Mouse (Mus musculus) forebrain, embryonic 15.5 days (tissue): ENCODE results near the gene Ogg1. TPM values are rescaled to one million over a fixed set of nuclear protein-coding genes. Genes with fewer than 3 reads are reported as not detected.

ENCODE experiments used
- ATAC-seq: fragments of 200-750 bp; cut with Nextera tagmentation; replicated peaks from 2 replicates; pipeline ENCODE4 v1.8.0; 2017; ENCODE audit warnings: mild to moderate bottlenecking, moderate TSS enrichment, moderate library complexity
- H3K27ac ChIP-seq: fragments of 300-500 bp; sonication (generic); replicated peaks from 2 replicates; pipeline ENCODE4 v1.5.1; 2015; ENCODE audit warnings: mild to moderate bottlenecking, inconsistent platforms
- H3K27me3 ChIP-seq: fragments of 300-500 bp; sonication (generic); 2 replicates; pipeline ENCODE4 v1.6.1; 2015; ENCODE audit warnings: inconsistent platforms
- H3K36me3 ChIP-seq: fragments of 300-500 bp; sonication (generic); 2 replicates; pipeline ENCODE4 v1.6.1; 2015; ENCODE audit warnings: mild to moderate bottlenecking, inconsistent platforms
- H3K4me1 ChIP-seq: fragments of 300-500 bp; sonication (generic); 2 replicates; pipeline ENCODE4 v1.6.1; 2015; ENCODE audit warnings: inconsistent platforms
- H3K4me2 ChIP-seq: fragments of 300-500 bp; sonication (generic); replicated peaks from 2 replicates; pipeline ENCODE4 v1.6.1; 2015; ENCODE audit warnings: mild to moderate bottlenecking, inconsistent platforms
- H3K4me3 ChIP-seq: fragments of 300-500 bp; sonication (generic); 2 replicates; pipeline ENCODE4 v1.5.1; 2015; ENCODE audit warnings: mild to moderate bottlenecking, inconsistent platforms
- H3K9ac ChIP-seq: fragments of 300-500 bp; sonication (generic); replicated peaks from 2 replicates; pipeline ENCODE4 v1.6.1; 2015; ENCODE audit warnings: mild to moderate bottlenecking, inconsistent platforms
- H3K9me3 ChIP-seq: fragments of 300-500 bp; sonication (generic); 2 replicates; pipeline ENCODE4 v1.6.1; 2016; ENCODE audit warnings: inconsistent platforms
- WGBS: fragments of 180-500 bp; shearing (Covaris S2); methylation state at CpG from one replicate; pipeline ENCODE4 v1.1.7; 2015; ENCODE audit warnings: mixed read lengths; 5-methylcytosine and 5-hydroxymethylcytosine counted together
- polyA plus RNA-seq: library from polyadenylated mRNA; unstranded; fragments of >200 nt; fragmentation: Nextera tagmentation; extraction: Ambion mirVana; gene quantifications from 2 replicates; pipeline ENCODE4 v1.2.1, GENCODE M21; 2015

The Ogg1 gene
- polyA plus RNA-seq, 1 experiment from 2014 or later, result 11.8 TPM

DNA sequence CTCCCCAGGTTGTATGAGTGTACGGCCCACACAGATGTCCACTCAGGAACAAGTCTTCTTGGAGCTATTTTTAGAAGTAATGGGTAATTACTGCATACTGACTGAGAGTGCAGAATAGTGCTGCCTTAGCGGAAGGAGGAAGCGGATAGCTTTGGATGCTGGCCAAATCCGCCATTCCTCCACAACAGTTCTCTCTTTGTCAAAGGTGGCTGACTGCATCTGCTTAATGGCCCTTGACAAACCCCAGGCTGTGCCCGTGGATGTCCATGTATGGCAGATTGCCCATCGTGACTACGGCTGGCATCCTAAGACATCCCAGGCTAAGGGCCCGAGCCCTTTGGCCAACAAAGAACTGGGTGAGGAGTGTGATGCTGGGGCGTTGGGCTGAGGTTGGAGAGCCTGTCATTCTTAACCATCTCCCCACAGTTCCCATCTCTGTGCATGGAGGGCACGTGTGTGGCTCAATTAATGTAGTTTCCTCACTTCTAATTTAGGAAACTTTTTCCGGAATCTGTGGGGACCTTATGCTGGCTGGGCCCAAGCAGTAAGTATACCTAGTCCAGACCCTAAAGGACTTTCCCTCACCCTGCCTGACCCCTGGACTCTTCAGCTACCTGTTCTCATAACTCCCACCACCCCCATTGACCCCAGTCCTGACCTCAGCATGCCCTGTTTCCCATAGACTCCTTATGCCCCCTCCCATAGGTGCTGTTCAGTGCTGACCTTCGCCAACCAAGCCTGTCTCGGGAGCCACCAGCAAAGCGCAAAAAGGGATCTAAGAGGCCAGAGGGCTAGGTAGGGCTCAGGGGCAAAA lies 6.6 kb downstream of the Ogg1 start:
- no peak overlapping the region for H3K4me3 ChIP-seq
- no peak overlapping the region for H3K4me2 ChIP-seq
- H3K27me3 ChIP-seq, result no peaks in the 10 kb centered on the region
- no peak overlapping the region for H3K9ac ChIP-seq
- 43% methylated on average over 14 of the region's 14 CpGs for WGBS
- H3K9me3 ChIP-seq, result no peaks in the 10 kb centered on the region
- ATAC-seq, result peak; percentile 62
- peaks cover 7% of the 10 kb centered on the region for H3K4me1 ChIP-seq
- peaks cover 43% of the 10 kb centered on the region for H3K36me3 ChIP-seq
- peak overlapping the region; percentile 71 for H3K27ac ChIP-seq

DNA sequence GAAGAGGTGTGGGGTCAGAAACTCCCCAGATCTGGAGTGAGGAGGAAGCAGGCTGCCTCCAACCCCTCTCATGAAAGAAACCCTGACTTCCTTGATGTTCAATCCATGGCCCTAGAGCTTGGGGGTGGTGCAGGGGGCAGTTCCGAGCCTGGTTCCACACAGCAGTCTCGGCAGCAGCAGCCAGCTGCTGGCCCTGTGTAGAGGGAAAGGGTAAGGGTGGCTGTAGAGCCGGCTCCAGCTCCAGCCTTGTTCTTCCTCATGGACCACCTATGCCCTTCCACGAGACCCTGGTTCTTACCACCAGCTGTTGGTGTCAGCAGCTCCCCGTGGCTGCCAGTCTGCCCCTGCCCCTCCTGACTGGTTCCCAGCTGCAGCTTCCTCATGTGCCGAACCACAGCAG lies 7.4 kb downstream of the Ogg1 start:
- WGBS, result 76% methylated on average over 6 of the region's 6 CpGs
- H3K4me1 ChIP-seq, result peaks cover 7% of the 10 kb centered on the region
- peaks cover 50% of the 10 kb centered on the region for H3K36me3 ChIP-seq
- H3K9ac ChIP-seq, result no peak overlapping the region
- H3K27me3 ChIP-seq, result no peaks in the 10 kb centered on the region
- H3K27ac ChIP-seq, result no peak overlapping the region
- no peak for ATAC-seq
- H3K4me2 ChIP-seq, result no peak overlapping the region
- no peaks in the 10 kb centered on the region for H3K9me3 ChIP-seq
- H3K4me3 ChIP-seq, result no peak overlapping the region

DNA sequence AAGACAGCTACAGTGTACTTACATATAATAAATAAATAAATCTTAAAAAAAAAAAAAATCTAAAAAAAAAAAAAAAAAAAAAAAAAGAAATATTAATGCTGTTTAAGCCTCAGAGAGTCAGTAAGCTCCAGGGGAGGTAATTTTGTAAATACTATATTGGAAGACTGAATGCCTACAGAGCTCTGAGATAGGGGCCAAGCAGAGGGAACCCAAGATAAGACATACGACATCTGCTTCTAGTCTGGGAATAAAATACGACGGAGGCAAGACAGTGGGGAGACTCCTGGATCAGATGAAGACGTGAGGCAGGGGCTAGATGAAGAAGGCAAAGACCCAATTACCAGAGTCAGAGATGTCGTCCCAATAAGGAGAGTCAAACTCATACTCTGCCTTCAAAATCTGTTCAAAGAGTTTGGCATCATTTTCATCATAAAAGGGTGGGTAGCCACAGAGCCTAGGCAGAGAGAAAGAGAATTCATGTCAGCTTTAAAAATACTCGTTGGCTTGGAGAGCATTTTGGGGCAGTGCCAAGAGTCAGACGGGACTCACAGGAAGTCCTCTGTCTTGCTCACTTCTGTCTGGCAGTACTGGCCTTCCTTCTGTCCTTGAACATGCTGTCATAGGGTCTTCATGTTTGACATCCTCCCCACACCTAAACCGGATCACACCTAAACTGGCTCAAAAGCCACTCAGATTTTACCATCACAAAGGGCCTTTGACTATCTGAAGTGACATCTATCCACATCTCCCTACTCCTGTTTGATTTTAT lies 10.3 kb downstream of the Ogg1 start:
- no peaks in the 10 kb centered on the region for H3K27me3 ChIP-seq
- no peak overlapping the region for H3K27ac ChIP-seq
- peaks cover 41% of the 10 kb centered on the region for H3K36me3 ChIP-seq
- H3K9me3 ChIP-seq, result no peaks in the 10 kb centered on the region
- H3K4me3 ChIP-seq, result no peak overlapping the region
- H3K4me1 ChIP-seq, result peaks cover 14% of the 10 kb centered on the region
- ATAC-seq, result no peak
- no peak overlapping the region for H3K9ac ChIP-seq
- H3K4me2 ChIP-seq, result no peak overlapping the region
- 64% methylated on average over 8 of the region's 8 CpGs for WGBS

DNA sequence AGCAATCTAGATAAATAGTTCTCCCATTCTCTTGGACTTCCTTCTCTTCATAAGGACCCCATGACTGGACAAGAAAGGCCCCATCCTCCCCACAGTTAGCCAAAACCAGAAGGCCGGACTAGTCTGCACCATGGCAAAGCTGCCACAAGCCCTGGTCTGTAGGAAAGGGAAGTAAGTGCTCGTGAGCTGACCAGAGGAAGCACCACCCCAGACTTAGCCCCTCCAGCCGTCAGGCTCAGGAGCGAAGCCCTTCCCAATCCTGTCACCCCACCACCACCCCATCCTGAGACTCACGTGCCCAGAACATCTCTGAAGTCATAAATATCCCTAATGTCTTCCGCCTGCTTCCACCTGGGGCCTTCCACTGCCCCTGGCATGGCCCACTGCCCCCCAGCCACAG lies 14.8 kb downstream of the Ogg1 start:
- Histone ChIP-seq H3K27me3 (no peaks in the 10 kb centered on the region), H3K9me3 (no peaks in the 10 kb centered on the region), H3K9ac (no peak overlapping the region), H3K27ac (peak overlapping the region; percentile 38), H3K4me1 (peaks cover 27% of the 10 kb centered on the region), H3K4me3 (0 out of 2 replicates have a peak overlapping the region, but pooled peaks have one; percentile 0), H3K4me2 (0 out of 2 replicates have a peak overlapping the region, but pooled peaks have one; percentile 10), H3K36me3 (peaks cover 20% of the 10 kb centered on the region)
- WGBS, result 86% methylated on average over 6 of the region's 6 CpGs
- ATAC-seq, result no peak

DNA sequence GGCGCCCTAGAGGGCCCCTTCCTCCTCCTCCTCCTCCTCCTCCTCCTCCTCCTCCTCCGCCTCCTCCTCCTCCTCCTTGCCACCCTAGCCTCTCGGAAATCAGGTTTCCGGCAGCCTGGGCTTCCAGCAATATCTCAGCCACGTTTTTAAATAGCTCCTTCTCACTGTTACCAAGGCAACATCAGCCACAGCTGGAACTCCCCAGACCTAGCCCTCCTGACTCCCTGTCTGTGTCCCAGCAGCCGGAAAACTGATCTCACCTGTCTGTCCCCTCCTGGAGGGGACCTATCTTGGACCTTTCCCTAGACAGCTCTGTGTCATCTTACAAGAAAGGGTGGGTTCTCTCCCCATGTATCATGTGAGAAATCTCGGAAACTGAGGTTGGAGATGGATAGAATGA lies 15.5 kb downstream of the Ogg1 start:
- H3K9ac ChIP-seq, result no peak overlapping the region
- 47% methylated on average over 4 of the region's 7 CpGs for WGBS
- no peaks in the 10 kb centered on the region for H3K27me3 ChIP-seq
- peaks cover 20% of the 10 kb centered on the region for H3K36me3 ChIP-seq
- H3K27ac ChIP-seq, result no peak overlapping the region
- no peak for ATAC-seq
- peak overlapping the region; percentile 18; the same call in 1 of the 2 replicates for H3K4me3 ChIP-seq
- peak overlapping the region; percentile 89 for H3K4me2 ChIP-seq
- peaks cover 27% of the 10 kb centered on the region for H3K4me1 ChIP-seq
- H3K9me3 ChIP-seq, result no peaks in the 10 kb centered on the region

DNA sequence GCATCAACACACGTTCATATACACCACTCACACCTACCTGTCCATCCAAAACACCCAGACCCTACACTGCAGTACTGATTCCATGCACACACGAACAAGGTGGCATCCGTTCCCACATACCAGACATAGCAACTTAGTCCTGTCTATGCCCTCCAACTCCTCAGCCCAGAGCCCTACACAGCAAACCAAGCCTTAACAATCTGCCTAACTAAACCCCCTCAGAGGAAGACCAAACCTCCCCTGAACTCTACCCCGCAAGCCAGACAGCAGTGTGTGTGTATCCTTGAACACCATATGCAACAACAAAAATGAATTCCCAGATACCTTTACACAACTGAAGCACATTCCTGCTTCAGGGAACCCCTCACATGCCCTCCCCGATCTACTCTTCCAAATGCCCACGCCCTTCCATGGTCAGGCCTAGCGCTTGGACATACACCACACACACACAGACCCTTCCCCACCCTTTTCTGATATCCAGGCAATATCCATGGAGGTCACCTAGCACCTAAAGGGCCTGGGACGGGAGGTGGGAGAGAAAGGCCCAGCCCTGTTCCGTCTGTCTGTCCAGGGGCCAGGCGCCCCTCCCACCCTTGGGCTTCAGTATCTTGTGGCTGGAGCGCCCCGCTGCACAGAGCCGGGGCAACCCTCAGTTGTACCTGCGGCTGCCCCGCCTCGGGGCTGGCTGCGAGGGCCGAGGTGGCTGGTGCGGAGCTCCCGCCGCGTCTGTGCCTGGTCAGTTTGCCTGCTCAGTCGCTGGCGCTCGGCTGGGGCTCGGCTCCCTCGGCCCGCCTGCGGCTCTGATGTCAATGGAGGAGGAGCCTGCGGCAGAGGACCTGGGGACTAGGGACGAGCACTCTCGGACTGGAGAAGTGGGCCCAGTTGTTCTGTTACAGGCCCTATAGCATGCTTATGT lies 16.7 kb downstream of the Ogg1 start, which contains the start of gene Camk1:
Gene Camk1, minus strand, starts transcription at position 808 of the 916 bp plus-strand sequence.
- WGBS, result 16% methylated on average over 32 of the region's 32 CpGs
- peak within 1 kb of the TSS; percentile 62 for H3K4me3 ChIP-seq
- peak within 1 kb of the TSS; percentile 89 for H3K4me2 ChIP-seq
- H3K9ac ChIP-seq, result peak within 1 kb of the TSS; percentile 91
- H3K9me3 ChIP-seq, result no peaks in the 10 kb centered on the region
- ATAC-seq, result peak; percentile 89
- H3K36me3 ChIP-seq, result peaks cover 10% of the 10 kb centered on the region; the same call in 1 of the 2 replicates
- H3K4me1 ChIP-seq, result peaks cover 27% of the 10 kb centered on the region
- H3K27me3 ChIP-seq, result no peaks in the 10 kb centered on the region
- peak within 1 kb of the TSS; percentile 50; the same call in 1 of the 2 replicates for H3K27ac ChIP-seq

DNA sequence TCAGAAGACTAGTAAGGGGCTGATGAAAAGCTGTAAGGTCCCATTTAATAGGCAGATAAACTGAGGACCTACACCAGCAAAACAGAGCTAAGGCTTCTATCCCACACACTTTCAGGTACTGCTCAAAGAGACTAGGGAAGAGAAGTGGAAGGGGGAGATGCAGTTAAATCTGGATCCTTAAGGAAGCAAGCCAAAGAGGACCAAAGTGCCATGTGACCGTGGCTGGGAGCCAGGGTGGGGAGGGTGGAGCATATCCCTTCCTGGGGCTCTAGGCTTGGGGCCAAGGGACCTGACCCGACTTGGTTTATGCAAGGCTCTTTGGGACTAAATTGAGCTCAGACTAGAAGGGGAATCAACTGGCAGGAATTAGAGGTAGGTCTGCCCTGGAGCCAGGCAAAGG lies 17.5 kb downstream of the Ogg1 start:
- no peaks in the 10 kb centered on the region for H3K27me3 ChIP-seq
- no peak overlapping the region for H3K9ac ChIP-seq
- peaks cover under 1% of the 10 kb centered on the region; the same call in 1 of the 2 replicates for H3K36me3 ChIP-seq
- ATAC-seq, result 0 out of 2 replicates have a peak, but pooled peaks have one; percentile 12
- peak overlapping the region; percentile 89; the same call in 1 of the 2 replicates for H3K4me2 ChIP-seq
- H3K4me1 ChIP-seq, result peaks cover 27% of the 10 kb centered on the region
- 0 out of 2 replicates have a peak overlapping the region, but pooled peaks have one; percentile 62 for H3K4me3 ChIP-seq
- no peaks in the 10 kb centered on the region for H3K9me3 ChIP-seq
- no peak overlapping the region for H3K27ac ChIP-seq
- 50% methylated on average over 2 of the region's 2 CpGs for WGBS

DNA sequence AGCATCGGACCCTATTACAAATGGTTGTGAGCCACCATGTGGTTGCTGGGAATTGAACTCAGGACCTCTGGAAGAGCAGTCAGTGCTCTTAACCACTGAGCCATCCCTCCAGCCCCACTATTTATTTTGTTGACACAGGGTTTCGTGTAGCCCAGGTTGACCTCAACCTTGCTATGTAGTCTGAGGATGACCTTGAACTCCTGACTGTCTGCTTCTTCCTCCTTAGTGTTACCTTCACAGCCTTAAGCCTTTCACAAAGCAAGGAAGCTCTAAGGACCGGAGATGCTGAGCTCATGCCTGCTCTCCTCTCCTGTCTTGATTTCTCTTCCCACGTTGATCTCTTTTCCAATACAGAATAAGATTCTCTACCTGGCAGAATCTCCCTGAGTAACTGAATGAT lies 20.1 kb downstream of the Ogg1 start:
- ATAC-seq, result no peak
- H3K4me2 ChIP-seq, result no peak overlapping the region
- WGBS, result 83% methylated on average over 4 of the region's 4 CpGs
- H3K4me1 ChIP-seq, result peaks cover 21% of the 10 kb centered on the region
- no peaks in the 10 kb centered on the region for H3K9me3 ChIP-seq
- no peaks in the 10 kb centered on the region for H3K36me3 ChIP-seq
- no peak overlapping the region for H3K9ac ChIP-seq
- H3K27me3 ChIP-seq, result no peaks in the 10 kb centered on the region
- no peak overlapping the region for H3K27ac ChIP-seq
- no peak overlapping the region for H3K4me3 ChIP-seq

DNA sequence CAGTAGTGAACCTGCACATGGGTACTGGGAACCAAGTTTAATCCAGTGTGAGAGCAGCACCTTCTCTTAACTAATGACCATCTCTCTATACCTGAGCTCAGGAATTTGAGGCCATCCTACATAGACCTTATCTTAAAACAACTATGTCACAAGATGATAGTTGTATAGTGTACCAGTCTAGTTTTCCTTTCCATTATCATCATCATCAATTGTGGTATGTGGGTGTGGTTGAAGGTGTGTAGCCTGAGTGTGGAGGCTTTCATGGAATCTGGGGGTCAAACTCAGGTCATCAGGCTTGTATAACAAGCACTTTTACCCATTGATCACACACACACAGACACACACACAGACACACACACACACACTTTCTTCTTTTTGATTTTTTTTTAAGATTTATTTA lies 23.8 kb downstream of the Ogg1 start:
- H3K36me3 ChIP-seq, result no peaks in the 10 kb centered on the region
- no peak overlapping the region for H3K4me3 ChIP-seq
- H3K27ac ChIP-seq, result no peak overlapping the region
- no peaks in the 10 kb centered on the region for H3K9me3 ChIP-seq
- H3K27me3 ChIP-seq, result no peaks in the 10 kb centered on the region
- no peak overlapping the region for H3K9ac ChIP-seq
- no peak overlapping the region for H3K4me2 ChIP-seq
- no peak for ATAC-seq
- H3K4me1 ChIP-seq, result no peaks in the 10 kb centered on the region

DNA sequence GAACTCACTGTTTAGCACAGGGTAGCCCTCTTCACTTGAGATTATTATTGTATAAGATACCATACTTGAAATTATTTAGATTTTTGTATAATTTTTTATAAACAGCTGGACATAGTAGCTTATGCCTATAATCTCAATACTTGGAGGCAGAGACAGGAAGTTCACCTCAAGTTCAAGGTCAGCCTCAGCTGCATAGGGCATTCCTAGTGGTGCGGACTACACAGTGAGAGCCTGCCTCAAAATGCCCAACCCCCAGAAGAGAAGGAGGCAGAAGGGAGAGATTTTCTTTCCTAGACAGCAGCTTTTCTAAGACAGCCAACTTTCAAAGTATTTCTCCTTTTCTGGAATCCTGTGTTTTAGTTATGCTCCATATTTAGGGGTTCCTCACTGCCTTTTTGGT lies 24.4 kb downstream of the Ogg1 start:
- no peak for ATAC-seq
- H3K36me3 ChIP-seq, result no peaks in the 10 kb centered on the region
- H3K4me1 ChIP-seq, result no peaks in the 10 kb centered on the region
- H3K9me3 ChIP-seq, result no peaks in the 10 kb centered on the region
- H3K9ac ChIP-seq, result no peak overlapping the region
- WGBS, result 92% methylated on average over 1 of the region's 1 CpGs
- no peak overlapping the region for H3K4me2 ChIP-seq
- no peak overlapping the region for H3K27ac ChIP-seq
- H3K27me3 ChIP-seq, result no peaks in the 10 kb centered on the region
- H3K4me3 ChIP-seq, result no peak overlapping the region

DNA sequence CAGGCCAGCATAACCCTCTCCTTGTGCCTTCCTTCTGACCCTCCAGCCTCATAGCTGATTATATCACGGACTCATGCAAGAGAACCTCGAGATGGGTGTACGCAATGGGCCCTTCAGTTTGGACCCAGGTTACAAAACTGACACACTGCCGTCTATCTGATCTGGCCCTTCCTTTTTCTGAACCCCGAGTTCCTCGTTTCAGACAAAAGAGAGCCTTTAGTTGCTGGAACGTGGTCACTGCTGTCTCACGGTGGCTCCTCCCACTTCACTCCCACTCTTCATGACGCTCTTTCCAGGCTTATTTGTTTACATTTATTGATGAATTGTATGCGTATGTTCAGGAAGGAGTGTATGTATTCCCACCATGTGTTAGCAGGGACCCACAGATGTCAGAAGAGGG lies 24.9 kb downstream of the Ogg1 start:
- Histone ChIP-seq H3K9ac (no peak overlapping the region), H3K4me1 (no peaks in the 10 kb centered on the region), H3K4me3 (no peak overlapping the region), H3K4me2 (no peak overlapping the region), H3K27ac (no peak overlapping the region), H3K27me3 (no peaks in the 10 kb centered on the region), H3K36me3 (no peaks in the 10 kb centered on the region), H3K9me3 (no peaks in the 10 kb centered on the region)
- no peak for ATAC-seq
- WGBS, result 54% methylated on average over 10 of the region's 10 CpGs
